Mouse (Mus musculus) c-Kit-positive CD71-negative TER-119-negative erythroid progenitor cells, embryonic 14.5 days (primary cell): ENCODE data around the gene Hmcn2.

Experiments used
- DNase-seq: peaks from one replicate; pipeline ENCODE4 v3.0.0-alpha.2; 2013; ENCODE audit warnings: low read depth

The Hmcn2 gene

GRCm38 (mm10) chr2:31418021-31418420 is 103.8 kb downstream of the Hmcn2 start:
- DNase-seq, result no peak

GRCm38 (mm10) chr2:31418571-31418970 is 104.4 kb downstream of the Hmcn2 start:
- no peak for DNase-seq

GRCm38 (mm10) chr2:31420914-31421313 is 106.7 kb downstream of the Hmcn2 start:
- no peak for DNase-seq

GRCm38 (mm10) chr2:31422576-31422975 is 108.4 kb downstream of the Hmcn2 start:
- DNase-seq, result no peak

- DNase-seq, result no peak
Measured at GRCm38 (mm10) chr2:31431477-31431876, 117.3 kb downstream of the Hmcn2 start.

- no peak for DNase-seq
Measured at GRCm38 (mm10) chr2:31434746-31435145, 120.5 kb downstream of the Hmcn2 start.

- peak; percentile 62 for DNase-seq
Measured at GRCm38 (mm10) chr2:31435567-31435966, 121.4 kb downstream of the Hmcn2 start.

GRCm38 (mm10) chr2:31437480-31438245 is 123.4 kb downstream of the Hmcn2 start:
- DNase-seq, result no peak

GRCm38 (mm10) chr2:31439576-31439975 is 125.4 kb downstream of the Hmcn2 start:
- DNase-seq, result no peak

- peak; percentile 30 for DNase-seq
Measured at GRCm38 (mm10) chr2:31442480-31443160, 128.4 kb downstream of the Hmcn2 start.

GRCm38 (mm10) chr2:31446036-31446435 is 131.8 kb downstream of the Hmcn2 start:
- no peak for DNase-seq

- no peak for DNase-seq
Measured at GRCm38 (mm10) chr2:31446456-31446855, 132.2 kb downstream of the Hmcn2 start.

GRCm38 (mm10) chr2:31447536-31447935 is 133.3 kb downstream of the Hmcn2 start:
- DNase-seq, result no peak

- DNase-seq, result no peak
Measured at GRCm38 (mm10) chr2:31448756-31449440, 134.7 kb downstream of the Hmcn2 start.

GRCm38 (mm10) chr2:31449441-31449815 is 135.2 kb downstream of the Hmcn2 start:
- no peak for DNase-seq

- DNase-seq, result no peak
Measured at GRCm38 (mm10) chr2:31449902-31450301, 135.7 kb downstream of the Hmcn2 start.

GRCm38 (mm10) chr2:31450661-31451060 is 136.4 kb downstream of the Hmcn2 start:
- DNase-seq, result no peak

GRCm38 (mm10) chr2:31451530-31451929 is 137.3 kb downstream of the Hmcn2 start:
- no peak for DNase-seq

GRCm38 (mm10) chr2:31453011-31453410 is 138.8 kb downstream of the Hmcn2 start:
- no peak for DNase-seq

- no peak for DNase-seq
Measured at GRCm38 (mm10) chr2:31453559-31454177, 139.5 kb downstream of the Hmcn2 start.

- DNase-seq, result no peak
Measured at GRCm38 (mm10) chr2:31454280-31454679, 140.1 kb downstream of the Hmcn2 start.

GRCm38 (mm10) chr2:31455418-31455817 is 141.2 kb downstream of the Hmcn2 start:
- DNase-seq, result no peak

- no peak for DNase-seq
Measured at GRCm38 (mm10) chr2:31458460-31458859, 144.2 kb downstream of the Hmcn2 start.
